Comparison of ENCODE assay signal across 15 mouse cellular contexts in the genomic region with DNA sequence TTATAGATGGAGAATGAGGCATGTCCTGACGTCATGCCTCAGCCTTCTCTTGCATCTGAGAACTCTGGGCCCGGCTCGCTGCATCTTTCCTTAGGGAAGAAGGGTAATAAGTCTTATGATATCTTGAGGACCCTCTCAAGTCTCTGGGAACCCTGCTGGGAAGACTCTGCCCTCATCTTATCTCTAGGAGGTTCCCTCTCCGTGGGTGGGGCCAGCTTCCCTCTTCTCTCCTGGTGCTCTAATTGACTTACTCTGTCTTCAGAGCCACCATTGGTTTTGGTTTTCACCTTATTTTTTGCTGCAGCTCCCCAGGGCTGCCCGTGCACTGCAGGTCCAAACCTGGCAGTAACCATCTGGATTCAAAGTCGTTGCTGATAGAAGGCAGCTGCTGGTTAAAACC. TPM values are rescaled to one million over a fixed set of nuclear protein-coding genes. Genes with fewer than 3 reads are reported as not detected.
"Had no signal": no experiment of that assay in that cellular context is flagged by ENCODE, and none has a peak within 500 bp of the region (broad histone marks: within the 10 kb centered on the region; RNA-seq: fewer than 3 reads in every experiment).

No protein-coding gene starts in this region.

- DNase-seq: kidney, adult 2 months; kidney, postnatal 14 days; liver, embryonic 13.5 days; right cerebral cortex, postnatal 25 days had no signal

- H3K27me3 ChIP-seq: kidney, embryonic 15.5 days; limb, embryonic 13.5 days; liver, embryonic 13.5 days; lung, embryonic 15.5 days; megakaryocyte, embryonic 14.5 days; midbrain, embryonic 15.5 days; neural tube, embryonic 13.5 days had no signal

- H3K4me2 ChIP-seq: kidney, embryonic 15.5 days; liver, embryonic 13.5 days; lung, embryonic 15.5 days; midbrain, embryonic 11.5 days; midbrain, embryonic 15.5 days; neural tube, embryonic 13.5 days had no signal

- H3K9me3 ChIP-seq: kidney, embryonic 15.5 days; limb, embryonic 13.5 days; liver, embryonic 13.5 days; lung, embryonic 15.5 days; megakaryocyte, embryonic 14.5 days; midbrain, embryonic 15.5 days; neural tube, embryonic 13.5 days had no signal

- H3K4me3 ChIP-seq: kidney, embryonic 15.5 days; left cerebral cortex, adult 2 months; limb, embryonic 13.5 days; liver, embryonic 13.5 days; lung, embryonic 15.5 days; megakaryocyte, embryonic 14.5 days; midbrain, embryonic 15.5 days; neural tube, embryonic 13.5 days had no signal

- H3K4me1 ChIP-seq: lung, embryonic 15.5 days had no signal

- H3K27ac ChIP-seq: kidney, embryonic 15.5 days; left cerebral cortex, adult 2 months; limb, embryonic 13.5 days; liver, embryonic 13.5 days; lung, embryonic 15.5 days; macrophage; midbrain, embryonic 15.5 days; neural tube, embryonic 13.5 days had no signal

- ATAC-seq: liver, postnatal 0 days; midbrain, embryonic 15.5 days had no signal

- H3K9ac ChIP-seq: kidney, embryonic 15.5 days; liver, embryonic 13.5 days; liver, postnatal 0 days; lung, embryonic 15.5 days; midbrain, embryonic 15.5 days; neural tube, embryonic 13.5 days had no signal

- H3K36me3 ChIP-seq: midbrain, embryonic 15.5 days; neural tube, embryonic 13.5 days had no signal

RNA-seq across cellular contexts. Expression of a gene that starts 9.4 kb away (rescaled TPM):
- total RNA-seq: monocyte, adult 5-6 weeks had no signal

RNA-seq across cellular contexts. Expression of a gene that starts 10.4 kb away (rescaled TPM):
- total RNA-seq: monocyte, adult 5-6 weeks had no signal
- polyA plus RNA-seq: liver, postnatal 0 days; macrophage; neural tube, embryonic 13.5 days had no signal
